Mouse (Mus musculus) heart, postnatal 0 days (tissue): ENCODE measurements around the gene Tubb5.

ENCODE experiments used
- CTCF ChIP-seq: IDR thresholded peaks from 2 replicates; pipeline ENCODE4 v1.5.1; 2016; ENCODE audit warnings: antibody characterized with exemption, control low read depth, low read depth
- EP300 ChIP-seq: IDR thresholded peaks from 2 replicates; pipeline ENCODE4 v1.6.1; 2016; ENCODE audit warnings: antibody characterized with exemption, low read depth

DNA sequence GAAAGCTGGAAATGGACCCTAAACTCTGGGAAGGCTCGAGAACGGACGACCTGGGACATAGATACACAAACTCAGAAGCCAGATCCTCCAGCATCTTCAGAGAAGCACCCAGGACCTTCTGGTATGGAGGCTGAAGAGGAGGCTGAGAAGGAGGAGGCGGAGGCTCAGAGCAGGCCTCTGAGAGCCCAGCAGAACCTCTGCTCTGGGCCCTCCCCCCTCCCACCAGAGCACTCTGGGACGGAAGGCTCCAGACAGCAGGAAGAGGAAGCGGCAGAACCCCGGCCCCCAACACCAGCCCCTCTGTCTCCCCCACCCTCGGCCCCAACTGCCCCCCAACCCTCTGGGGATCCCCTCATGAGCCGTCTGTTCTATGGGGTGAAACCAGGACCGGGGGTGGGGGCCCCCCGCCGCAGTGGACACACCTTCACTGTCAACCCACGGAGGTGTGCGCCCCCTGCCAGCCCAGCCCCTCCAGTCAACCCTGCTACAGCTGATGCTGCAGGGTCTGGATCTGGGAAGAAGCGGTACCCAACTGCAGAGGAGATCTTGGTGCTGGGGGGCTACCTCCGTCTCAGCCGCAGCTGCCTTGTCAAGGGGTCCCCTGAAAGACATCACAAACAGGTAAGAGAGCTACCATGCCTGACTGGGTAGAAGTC, 30.2 kb upstream of the Tubb5 start:
- TF ChIP-seq CTCF: no peak
- TF ChIP-seq EP300: no peak
